Mouse (Mus musculus): ENCODE data around the gene Ifrd1.
"Not testable (repeated sequence)": the region's sequence is repeated elsewhere in the genome, so short reads cannot be mapped to it uniquely, and the experiment has no call there.

The Ifrd1 gene

DNA sequence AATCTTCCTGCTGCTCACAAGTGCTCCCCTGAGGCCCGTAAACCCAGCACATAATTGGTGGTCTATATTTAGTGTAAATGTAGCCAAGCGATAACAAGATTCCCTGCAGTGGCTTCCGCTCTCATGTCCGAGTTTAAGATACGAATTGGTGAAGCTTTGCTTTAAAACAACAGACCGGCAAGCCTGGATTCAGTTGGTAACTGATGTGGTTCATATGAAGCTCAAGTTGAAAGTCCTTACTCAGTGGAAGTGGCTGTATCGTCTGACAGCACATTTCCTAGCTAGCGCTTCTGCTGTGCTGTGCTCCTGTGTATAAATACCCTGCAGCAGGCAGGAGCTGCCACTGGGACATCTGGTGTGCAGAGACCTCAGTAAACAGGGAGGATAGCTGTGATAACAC is 49.0 kb downstream of the Ifrd1 start, which contains the start of gene Lsmem1:
TSS of gene Lsmem1 (minus strand) at position 189 of the 400 bp plus-strand sequence.
- DNase-seq (ENCODE audit: low read depth, low spot score): no peak

DNA sequence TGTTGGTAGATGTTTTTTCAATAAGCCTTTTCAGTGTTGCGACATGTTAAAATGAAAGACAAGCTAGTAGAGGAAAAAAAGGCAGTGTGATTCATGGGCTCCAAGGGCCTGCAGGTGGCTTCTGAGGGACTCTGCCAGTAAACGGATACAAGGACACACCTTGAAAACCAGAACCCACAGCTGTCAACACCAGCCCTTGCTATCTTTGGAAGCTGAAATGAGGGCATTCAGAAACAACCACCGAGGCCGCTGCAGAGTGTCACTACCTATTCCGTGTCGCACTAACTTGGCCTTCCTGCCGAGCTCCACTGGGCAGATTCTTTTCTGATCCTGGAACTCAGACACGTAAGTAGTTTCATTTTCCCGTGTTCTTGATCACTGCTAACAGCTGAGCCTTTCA is 49.9 kb downstream of the Ifrd1 start:
- peak; percentile 61 for DNase-seq (ENCODE audit: low read depth, low spot score)

DNA sequence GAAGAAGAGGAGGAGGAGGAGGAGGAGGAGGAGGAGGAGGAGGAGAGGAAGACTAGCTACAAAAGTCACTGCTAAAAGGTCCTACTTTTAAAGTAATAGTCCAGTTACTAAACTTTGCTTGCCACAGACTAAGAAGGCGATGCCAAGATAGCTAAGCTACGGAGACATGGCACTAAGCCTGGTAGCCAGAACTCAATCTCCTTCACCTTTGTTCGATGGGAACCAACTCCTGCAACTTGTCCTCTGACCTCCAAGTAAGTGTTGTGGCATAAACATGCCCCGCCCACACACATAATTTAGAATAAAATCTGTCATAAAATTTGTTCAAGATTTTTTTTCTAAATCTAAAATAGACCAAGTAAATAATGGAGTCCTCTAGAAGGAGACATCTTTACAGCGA is 50.3 kb downstream of the Ifrd1 start:
- DNase-seq (ENCODE audit: low read depth, low spot score): no peak

DNA sequence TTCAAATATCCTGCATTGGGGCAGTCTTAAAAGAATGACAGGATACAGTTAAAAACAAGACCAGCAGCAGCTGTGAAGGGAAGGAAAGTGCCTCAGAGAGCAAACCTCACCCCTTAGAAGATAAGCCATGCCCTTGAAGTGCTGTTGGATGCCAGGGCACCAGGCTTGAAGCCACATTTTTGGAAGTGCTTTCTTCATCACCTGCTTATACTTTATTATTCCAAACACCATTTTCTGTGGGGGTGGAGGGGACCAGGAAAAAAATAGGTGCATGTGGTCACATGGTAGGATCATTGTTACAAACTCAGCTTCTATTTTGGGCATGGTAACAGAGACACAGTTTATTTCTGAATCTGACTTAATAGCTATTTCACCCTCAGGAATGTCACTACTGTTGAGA is 50.8 kb downstream of the Ifrd1 start:
- no peak for DNase-seq (ENCODE audit: low read depth, low spot score)

DNA sequence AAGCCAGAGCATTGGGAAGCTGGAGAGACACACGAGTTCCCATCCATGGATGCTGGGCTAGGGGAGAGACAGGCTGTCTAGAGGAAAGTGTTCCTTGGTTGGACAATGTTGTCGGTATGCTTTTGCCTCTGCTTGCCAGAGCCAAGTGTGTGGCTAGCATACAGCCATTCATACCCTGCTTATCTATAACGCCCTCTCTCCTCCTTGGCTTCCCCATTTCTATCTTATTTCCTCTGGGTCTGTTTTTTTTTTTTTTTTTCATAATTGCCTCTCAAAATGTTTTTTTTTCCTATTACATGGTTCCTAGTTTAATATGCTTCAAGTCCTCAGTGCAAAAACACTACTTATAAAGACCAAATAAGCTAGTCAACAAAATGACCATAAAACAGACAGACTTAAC is 62.8 kb downstream of the Ifrd1 start:
- no peak for DNase-seq (ENCODE audit: low read depth, low spot score)

DNA sequence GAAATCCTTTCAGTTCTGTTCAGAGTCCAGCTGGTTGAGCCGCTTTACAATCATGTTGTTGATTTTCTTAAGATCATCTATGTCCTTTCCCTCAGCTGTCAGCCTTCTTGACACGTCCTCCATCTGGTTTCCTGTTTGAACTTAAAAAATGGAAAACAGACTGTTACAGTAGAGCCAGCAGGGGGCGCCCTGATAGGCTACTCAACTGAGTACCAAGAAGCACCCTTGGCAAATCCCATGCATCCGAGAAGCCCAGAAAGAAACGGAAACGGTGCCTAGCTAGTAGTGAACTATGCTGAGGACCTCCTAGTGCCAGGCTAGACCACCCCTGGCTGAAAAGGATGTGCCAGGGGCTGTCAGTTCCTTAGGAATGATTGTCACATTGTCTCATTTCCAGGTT is 71.2 kb downstream of the Ifrd1 start:
- DNase-seq (ENCODE audit: low read depth, low spot score): peak; percentile 54

DNA sequence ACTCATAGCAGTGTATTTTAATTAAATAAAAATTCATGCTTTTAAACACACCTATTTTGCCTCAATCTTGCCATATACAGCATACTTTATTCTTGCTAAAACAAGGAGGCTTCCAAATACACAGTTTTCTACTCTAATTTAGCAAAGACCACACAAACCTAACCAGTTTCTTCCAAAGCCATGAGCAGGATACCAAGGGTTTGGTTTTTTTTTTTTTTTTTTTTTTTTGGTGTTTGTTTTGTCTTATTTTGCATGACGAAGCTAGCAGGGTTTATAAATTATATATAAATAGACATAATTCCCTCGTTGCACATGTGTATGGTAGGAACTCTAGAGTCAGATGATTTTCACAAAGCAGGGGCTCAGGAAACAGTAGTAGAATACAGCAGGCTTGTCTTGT is 72.1 kb downstream of the Ifrd1 start:
- DNase-seq (ENCODE audit: low read depth, low spot score): no peak

DNA sequence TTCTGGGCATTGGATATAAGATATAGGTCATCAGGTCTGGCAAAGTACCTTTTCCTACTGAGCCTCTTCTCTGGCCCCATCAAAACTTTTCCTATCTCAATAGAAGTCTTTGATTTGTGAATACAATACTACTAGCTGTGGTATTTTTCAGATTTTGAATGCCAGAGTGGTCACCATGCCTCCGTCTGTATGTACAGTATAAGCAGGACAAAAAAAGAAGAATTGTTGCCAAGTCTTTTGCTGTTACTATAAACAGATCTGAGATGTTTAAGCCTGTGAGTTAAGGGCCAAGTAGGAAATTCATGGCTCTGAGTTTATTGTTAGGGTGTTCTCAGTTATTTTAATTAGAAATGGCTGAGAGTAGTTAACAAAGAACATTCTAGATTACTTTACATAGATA is 73.1 kb downstream of the Ifrd1 start:
- DNase-seq (ENCODE audit: low read depth, low spot score): not testable (repeated sequence)

DNA sequence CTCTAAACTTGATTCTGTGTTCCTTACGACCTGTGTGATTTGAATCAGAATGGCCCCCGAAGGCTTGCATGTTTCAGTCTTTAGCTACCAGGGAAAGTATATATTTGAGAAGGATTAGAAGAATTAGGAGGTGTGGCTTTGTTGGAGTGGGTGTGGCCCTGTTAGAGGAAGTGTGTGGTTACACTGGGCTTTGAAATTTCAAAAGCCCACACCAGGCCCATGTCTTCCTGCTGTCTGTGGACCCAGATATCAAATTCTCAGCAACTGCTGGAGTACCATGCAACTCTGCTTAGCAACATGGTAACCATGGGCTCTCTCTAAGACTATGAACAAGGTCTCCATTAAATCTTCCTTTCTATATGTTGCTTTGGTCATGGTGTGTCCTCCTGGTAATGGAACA is 76.7 kb downstream of the Ifrd1 start:
- DNase-seq (ENCODE audit: low read depth, low spot score): peak; percentile 9

DNA sequence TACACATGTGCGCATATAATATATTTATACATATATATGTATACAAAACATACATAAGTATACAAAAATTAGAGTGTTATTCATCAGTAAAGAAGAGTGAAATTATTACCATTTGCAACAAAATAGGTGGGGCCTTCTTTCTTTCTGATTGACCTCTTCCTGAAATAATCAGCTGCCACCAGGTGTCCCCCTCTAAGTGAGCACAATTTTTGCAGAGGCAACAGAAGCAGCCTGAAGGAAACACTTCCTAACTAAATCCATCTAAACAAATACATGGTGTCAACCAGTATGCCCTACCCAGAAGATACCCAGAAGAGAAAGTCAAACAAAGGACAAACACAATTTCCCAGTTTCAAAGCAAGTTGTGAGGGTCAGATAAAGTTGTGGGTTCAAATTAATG is 78.6 kb downstream of the Ifrd1 start:
- DNase-seq (ENCODE audit: low read depth, low spot score): peak; percentile 18

DNA sequence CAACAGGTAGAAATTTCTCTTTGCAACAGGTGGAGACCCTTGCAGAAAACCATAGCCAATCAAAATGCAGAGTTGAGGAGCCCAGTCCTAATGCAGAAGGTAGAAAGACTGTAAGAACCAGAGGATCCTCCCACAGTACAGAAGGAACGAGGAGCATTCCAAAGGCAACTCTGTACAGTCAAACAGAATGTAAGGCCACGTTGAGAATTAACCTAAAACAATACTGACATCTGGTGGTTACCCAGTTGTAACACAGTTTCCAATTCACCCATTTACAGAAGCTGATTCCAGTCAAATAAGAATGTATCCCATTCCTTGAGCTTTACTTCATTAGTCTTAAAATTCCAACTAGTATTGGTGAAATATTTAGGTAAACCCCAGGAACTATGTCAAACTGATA is 83.7 kb downstream of the Ifrd1 start:
- DNase-seq (ENCODE audit: low read depth, low spot score): peak; percentile 44

DNA sequence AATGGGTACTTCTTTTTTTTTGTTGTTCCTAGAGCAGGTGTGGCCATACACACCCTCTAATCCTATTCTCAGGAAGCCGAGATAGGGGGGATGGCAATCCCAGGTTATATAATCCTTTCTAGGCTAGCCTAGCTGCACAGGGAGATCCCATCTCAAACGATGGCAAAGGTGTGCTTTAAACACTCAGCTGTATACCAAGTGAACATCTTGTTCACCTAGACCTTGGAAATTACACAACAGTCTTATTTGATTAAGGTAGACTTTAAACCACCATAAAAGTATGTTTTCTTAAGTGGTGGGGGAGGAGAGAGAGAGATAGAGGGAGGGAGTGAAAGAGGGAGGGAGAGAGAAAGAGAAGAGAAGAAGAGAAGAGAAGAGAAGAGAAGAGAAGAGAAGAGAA is 87.5 kb downstream of the Ifrd1 start:
- DNase-seq (ENCODE audit: low read depth, low spot score): no peak

DNA sequence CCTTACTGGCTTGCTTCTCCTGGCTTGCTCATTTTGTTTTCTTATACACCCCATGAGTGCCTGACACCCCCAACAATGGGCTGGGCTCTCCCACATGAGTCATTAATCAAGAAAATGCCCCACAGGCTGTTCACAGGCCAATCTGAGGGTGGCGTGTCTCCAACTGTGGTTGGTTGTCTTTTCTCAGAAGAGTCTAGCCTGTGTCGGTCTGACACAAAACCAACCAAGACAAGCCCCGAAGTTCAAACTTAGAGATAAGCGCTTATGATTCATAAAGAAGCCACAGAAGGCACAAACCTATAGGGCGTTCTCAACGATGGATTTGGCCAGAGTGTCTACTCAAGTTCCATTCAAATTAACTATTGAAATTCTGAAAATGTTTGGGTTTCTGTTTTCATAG is 94.1 kb downstream of the Ifrd1 start:
- DNase-seq (ENCODE audit: low read depth, low spot score): no peak

DNA sequence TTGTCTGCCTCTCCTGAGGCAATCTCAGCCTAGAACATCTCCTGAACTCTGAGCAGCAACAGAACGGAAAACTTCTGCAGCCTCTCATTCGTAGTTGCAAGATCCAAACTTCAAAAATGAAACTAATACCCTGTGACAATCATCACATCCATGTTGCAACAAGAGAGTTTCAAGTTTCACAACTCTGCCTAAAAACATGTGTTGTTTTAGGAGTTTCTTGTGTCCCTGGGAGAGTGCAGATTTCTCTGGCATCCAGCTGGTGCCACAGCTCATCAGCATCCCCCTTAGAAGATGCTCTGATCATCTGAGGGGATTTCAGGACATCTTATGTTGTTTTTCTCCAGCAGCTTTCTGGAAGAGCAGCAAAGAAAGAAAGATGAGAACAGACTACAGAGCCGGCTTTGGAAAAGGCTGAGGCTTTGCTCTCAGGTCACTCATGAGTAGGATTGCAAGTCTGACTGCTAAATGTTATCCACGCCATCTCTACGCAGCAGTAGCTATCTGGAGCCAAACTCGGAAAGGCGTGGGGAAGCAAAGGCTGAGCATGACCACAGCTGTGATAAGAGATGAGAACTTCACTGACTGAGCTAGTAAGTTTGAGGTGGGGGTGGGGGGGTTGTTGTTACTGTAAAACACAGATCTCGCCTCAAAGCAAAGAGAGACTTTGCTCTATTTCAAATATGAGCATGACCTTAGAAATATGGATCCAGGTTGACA is 95.8 kb downstream of the Ifrd1 start:
- no peak for DNase-seq (ENCODE audit: low read depth, low spot score)

All from A20 (cell line).